Mouse (Mus musculus): ENCODE results near the gene Mgrn1. TPM values are rescaled to one million over a fixed set of nuclear protein-coding genes. Genes with fewer than 3 reads are reported as not detected.
A peak's percentile ranks its signal among the peaks of the same experiment; 100 is the strongest.

The Mgrn1 gene
- total RNA-seq, 1 experiment from 2014 or later, result 42.2 TPM

GRCm38 (mm10) chr16:4963797-4964709 lies 78.0 kb downstream of the Mgrn1 start, which contains the start of gene Anks3:
Gene Anks3 (minus strand): TSS chr16:4964205.
- peak; percentile 91 for ATAC-seq (replicated peaks; ENCODE audit: insufficient number of reproducible peaks, low FRiP score, low TSS enrichment, poor library complexity, severe bottlenecking)

GRCm38 (mm10) chr16:4964731-4965391 lies 78.8 kb downstream of the Mgrn1 start:
- no peak for ATAC-seq (replicated peaks; ENCODE audit: insufficient number of reproducible peaks, low FRiP score, low TSS enrichment, poor library complexity, severe bottlenecking)

GRCm38 (mm10) chr16:4965392-4966129 lies 79.5 kb downstream of the Mgrn1 start:
- no peak for ATAC-seq (replicated peaks; ENCODE audit: insufficient number of reproducible peaks, low FRiP score, low TSS enrichment, poor library complexity, severe bottlenecking)

GRCm38 (mm10) chr16:4968426-4968825 lies 82.4 kb downstream of the Mgrn1 start:
- no peak for ATAC-seq (replicated peaks; ENCODE audit: insufficient number of reproducible peaks, low FRiP score, low TSS enrichment, poor library complexity, severe bottlenecking)

- peak; percentile 67 for ATAC-seq (replicated peaks; ENCODE audit: insufficient number of reproducible peaks, low FRiP score, low TSS enrichment, poor library complexity, severe bottlenecking)
These were observed 83.2 kb downstream of the Mgrn1 start for GRCm38 (mm10) chr16:4969055-4969843.

DNA sequence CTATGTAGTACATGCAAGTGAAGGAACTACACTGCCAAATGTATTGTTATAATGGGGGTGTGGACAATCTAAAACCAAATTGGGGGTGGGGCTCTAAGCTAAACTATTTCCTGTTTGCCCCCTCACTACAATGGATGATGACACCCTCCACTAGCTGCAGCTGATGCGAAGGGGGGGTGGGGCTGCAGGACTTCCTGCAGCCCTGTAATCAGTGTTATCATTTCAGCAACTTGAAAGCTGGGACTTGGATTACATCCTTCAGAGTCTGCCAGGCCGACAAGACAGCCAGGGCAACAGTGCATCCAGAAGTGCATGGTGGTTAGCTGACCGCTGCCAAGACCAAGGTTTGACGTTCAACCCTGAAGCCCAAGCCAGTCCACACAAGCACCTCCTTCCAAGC lies 85.6 kb downstream of the Mgrn1 start:
- no peak for ATAC-seq (replicated peaks; ENCODE audit: insufficient number of reproducible peaks, low FRiP score, low TSS enrichment, poor library complexity, severe bottlenecking)

GRCm38 (mm10) chr16:4974521-4974920 lies 88.5 kb downstream of the Mgrn1 start:
- no peak for ATAC-seq (replicated peaks; ENCODE audit: insufficient number of reproducible peaks, low FRiP score, low TSS enrichment, poor library complexity, severe bottlenecking)

- no peak for ATAC-seq (replicated peaks; ENCODE audit: insufficient number of reproducible peaks, low FRiP score, low TSS enrichment, poor library complexity, severe bottlenecking)
These were observed 90.1 kb downstream of the Mgrn1 start for GRCm38 (mm10) chr16:4976180-4976579.

GRCm38 (mm10) chr16:4978275-4979051 lies 92.4 kb downstream of the Mgrn1 start:
- no peak for ATAC-seq (replicated peaks; ENCODE audit: insufficient number of reproducible peaks, low FRiP score, low TSS enrichment, poor library complexity, severe bottlenecking)

GRCm38 (mm10) chr16:4979755-4980380 lies 93.8 kb downstream of the Mgrn1 start:
- ATAC-seq (replicated peaks; ENCODE audit: insufficient number of reproducible peaks, low FRiP score, low TSS enrichment, poor library complexity, severe bottlenecking), result 0 out of 2 replicates have a peak, but pooled peaks have one; percentile 43

- ATAC-seq (replicated peaks; ENCODE audit: insufficient number of reproducible peaks, low FRiP score, low TSS enrichment, poor library complexity, severe bottlenecking), result no peak
These were observed 98.7 kb downstream of the Mgrn1 start for GRCm38 (mm10) chr16:4984717-4985116.

Other genes with a start within 250 kb of the Mgrn1 start
- 0.19 to 0.43 TPM (median 0.39 TPM) in 3 replicates for gene Vasn, start 246.3 kb upstream of the Mgrn1 start, total RNA-seq (2017)
- 25.9 to 34.1 TPM (median 26.3 TPM) in 3 replicates for gene Dnaja3, start 246.3 kb upstream of the Mgrn1 start, total RNA-seq (2017)
- 28.4 to 62.6 TPM (median 29.8 TPM) in 3 replicates for gene Coro7, start 206.5 kb upstream of the Mgrn1 start, total RNA-seq (2017)
- gene Nmral1, start 166.9 kb upstream of the Mgrn1 start, total RNA-seq (2017), result 3.7 to 12.2 TPM (median 6.1 TPM) in 3 replicates
- gene Hmox2, start 159.9 kb upstream of the Mgrn1 start, total RNA-seq (2017), result 80.8 to 103 TPM (median 93.4 TPM) in 3 replicates
- gene Cdip1, start 96.0 kb upstream of the Mgrn1 start, total RNA-seq (2017), result 14.5 to 29.4 TPM (median 16.6 TPM) in 3 replicates
- gene 4930562C15Rik, start 50.8 kb upstream of the Mgrn1 start, total RNA-seq (2017), result 1.3 TPM in 1 of 3 replicates, not detected in the others
- 11.3 to 32.6 TPM (median 13.8 TPM) in 3 replicates for gene Ubald1, start 5.9 kb upstream of the Mgrn1 start, total RNA-seq (2017)
- gene Nudt16l1, start 52.5 kb downstream of the Mgrn1 start, total RNA-seq (2017), result 12.0 to 18.7 TPM (median 17.1 TPM) in 3 replicates
- gene Anks3, start 78.0 kb downstream of the Mgrn1 start, total RNA-seq (2017), result 54.3 to 76.7 TPM (median 64.0 TPM) in 3 replicates
- not detected in 3 replicates for gene Sept12, start 111.6 kb downstream of the Mgrn1 start, total RNA-seq (2017)
- gene Smim22, start 121.0 kb downstream of the Mgrn1 start, total RNA-seq (2017), result not detected in 3 replicates
- gene Rogdi, start 127.3 kb downstream of the Mgrn1 start, total RNA-seq (2017), result 16.4 to 45.3 TPM (median 35.2 TPM) in 3 replicates
- 129 to 168 TPM (median 139 TPM) in 3 replicates for gene Glyr1, start 163.6 kb downstream of the Mgrn1 start, total RNA-seq (2017)
- gene Ubn1, start 163.8 kb downstream of the Mgrn1 start, total RNA-seq (2017), result 55.2 to 74.4 TPM (median 61.2 TPM) in 3 replicates
- gene Ppl, start 246.2 kb downstream of the Mgrn1 start, total RNA-seq (2017), result 0.29 to 0.78 TPM (median 0.53 TPM) in 3 replicates

Measured in monocyte, adult 5-6 weeks (primary cell).